Mouse (Mus musculus) midbrain, embryonic 11.5 days (tissue): ENCODE results near the gene Gm14403. TPM values are rescaled to one million over a fixed set of nuclear protein-coding genes. Genes with fewer than 3 reads are reported as not detected.
"Not testable (repeated sequence)": the region's sequence is repeated elsewhere in the genome, so short reads cannot be mapped to it uniquely, and the experiment has no call there.

Experiments
- ATAC-seq: fragments of 200-750 bp; cut with Nextera tagmentation; 2 replicates; pipeline ENCODE4 v1.8.0; 2017; ENCODE audit warnings: moderate TSS enrichment, moderate library complexity; ENCODE audit not compliant: low FRiP score
- DNase-seq: peaks from one replicate; pipeline ENCODE4 v3.0.0; 2015; ENCODE audit warnings: low spot score; ENCODE audit errors: missing footprints
- H3K27ac ChIP-seq: fragments of 300-500 bp; sonication (generic); 2 replicates; pipeline ENCODE4 v1.5.1; 2014; ENCODE audit warnings: low read depth, low read length
- H3K27me3 ChIP-seq: fragments of 300-500 bp; sonication (generic); 2 replicates; pipeline ENCODE4 v1.6.1; 2014; ENCODE audit warnings: mild to moderate bottlenecking, low read length, moderate library complexity, mixed read lengths; ENCODE audit not compliant: control insufficient read depth, insufficient read depth
- H3K36me3 ChIP-seq: fragments of 300-500 bp; sonication (generic); 2 replicates; pipeline ENCODE4 v1.6.1; 2014; ENCODE audit warnings: mild to moderate bottlenecking, low read length, moderate library complexity, mixed read lengths; ENCODE audit not compliant: control insufficient read depth, insufficient read depth
- H3K4me1 ChIP-seq: fragments of 300-500 bp; sonication (generic); 2 replicates; pipeline ENCODE4 v1.6.1; 2014; ENCODE audit warnings: low read length; ENCODE audit not compliant: control insufficient read depth, insufficient read depth
- H3K4me2 ChIP-seq: fragments of 300-500 bp; sonication (generic); 2 replicates; pipeline ENCODE4 v1.6.1; 2014; ENCODE audit warnings: mild to moderate bottlenecking, moderate library complexity
- H3K4me3 ChIP-seq: fragments of 300-500 bp; sonication (generic); 2 replicates; pipeline ENCODE4 v1.5.1; 2014; ENCODE audit warnings: low read depth, low read length
- H3K9ac ChIP-seq: fragments of 300-500 bp; sonication (generic); 2 replicates; pipeline ENCODE4 v1.6.1; 2014; ENCODE audit warnings: low read length
- H3K9me3 ChIP-seq: fragments of 300-500 bp; sonication (generic); 2 replicates; pipeline ENCODE4 v1.6.1; 2016; ENCODE audit warnings: low read length; ENCODE audit not compliant: control insufficient read depth
- WGBS: fragments of 180-500 bp; shearing (Covaris S2); extraction: QIAGEN DNeasy Blood & Tissue Kit; methylation state at CpG from one replicate; pipeline ENCODE4 v1.1.7; 2014; 5-methylcytosine and 5-hydroxymethylcytosine counted together
- polyA plus RNA-seq: library from polyadenylated mRNA; unstranded; fragments of >200 nt; fragmentation: Nextera tagmentation; extraction: Ambion mirVana; gene quantifications from 2 replicates; pipeline ENCODE4 v1.2.1, GENCODE M21; 2014

Gene Gm14403
- polyA plus RNA-seq, 1 experiment from 2014 or later = 6.1 TPM

DNA sequence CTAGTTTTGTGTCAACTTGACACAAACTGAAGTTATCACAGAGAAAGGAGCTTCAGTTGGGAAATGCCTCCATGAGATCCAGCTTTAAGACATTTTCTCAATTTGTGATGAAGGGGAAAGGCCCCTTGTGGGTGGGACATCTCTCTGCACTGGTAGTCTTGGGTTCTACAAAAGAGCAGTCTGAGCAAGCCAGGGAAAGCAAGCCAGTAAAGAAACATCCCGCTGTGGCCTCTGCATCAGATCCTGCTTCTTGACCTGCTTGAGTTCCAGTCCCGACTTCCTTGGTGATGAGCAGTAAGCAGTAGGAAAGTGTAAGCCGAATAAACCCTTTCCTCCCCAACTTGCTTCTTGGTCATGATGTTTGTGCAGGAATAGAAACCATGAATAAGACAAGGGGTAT, 14.0 kb downstream of the Gm14403 start:
- H3K9me3 ChIP-seq, H3K9ac ChIP-seq, ATAC-seq, H3K27ac ChIP-seq, H3K4me3 ChIP-seq, DNase-seq, H3K4me1 ChIP-seq, H3K27me3 ChIP-seq, H3K4me2 ChIP-seq, H3K36me3 ChIP-seq: not testable (repeated sequence)
- WGBS = 95% methylated on average over 3 of the region's 3 CpGs

GRCm38 (mm10) chr2:177513991-177514479, 16.0 kb downstream of the Gm14403 start:
- H3K4me2 ChIP-seq, H3K4me3 ChIP-seq, H3K9me3 ChIP-seq, H3K9ac ChIP-seq, H3K27me3 ChIP-seq, ATAC-seq, DNase-seq, H3K36me3 ChIP-seq, H3K4me1 ChIP-seq, H3K27ac ChIP-seq: not testable (repeated sequence)
- WGBS = 77% methylated on average over 4 of the region's 4 CpGs

DNA sequence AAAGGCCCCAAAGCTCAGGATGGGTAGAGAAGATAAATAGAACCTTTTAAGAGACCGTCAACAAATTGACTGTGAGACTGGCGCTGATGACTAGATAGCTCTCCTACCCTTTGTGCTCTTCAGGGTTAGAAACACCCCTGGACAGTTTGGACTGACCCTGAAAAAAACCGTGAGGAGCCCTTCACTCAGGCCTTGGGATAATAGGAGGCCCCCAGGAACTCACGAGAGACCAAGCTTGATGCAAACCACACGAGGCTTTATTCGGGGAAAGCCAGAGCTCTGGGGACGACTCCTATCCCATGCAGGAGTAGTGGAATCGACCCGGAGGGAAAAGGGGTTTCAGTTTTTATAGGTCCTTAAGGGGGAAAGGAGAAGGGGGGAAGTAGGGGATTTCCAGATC, 19.7 kb downstream of the Gm14403 start:
- not testable (repeated sequence) for H3K36me3 ChIP-seq, H3K27ac ChIP-seq, H3K4me3 ChIP-seq, ATAC-seq, H3K4me2 ChIP-seq, H3K27me3 ChIP-seq, DNase-seq, H3K4me1 ChIP-seq, H3K9ac ChIP-seq, H3K9me3 ChIP-seq
- 86% methylated on average over 9 of the region's 9 CpGs for WGBS

DNA sequence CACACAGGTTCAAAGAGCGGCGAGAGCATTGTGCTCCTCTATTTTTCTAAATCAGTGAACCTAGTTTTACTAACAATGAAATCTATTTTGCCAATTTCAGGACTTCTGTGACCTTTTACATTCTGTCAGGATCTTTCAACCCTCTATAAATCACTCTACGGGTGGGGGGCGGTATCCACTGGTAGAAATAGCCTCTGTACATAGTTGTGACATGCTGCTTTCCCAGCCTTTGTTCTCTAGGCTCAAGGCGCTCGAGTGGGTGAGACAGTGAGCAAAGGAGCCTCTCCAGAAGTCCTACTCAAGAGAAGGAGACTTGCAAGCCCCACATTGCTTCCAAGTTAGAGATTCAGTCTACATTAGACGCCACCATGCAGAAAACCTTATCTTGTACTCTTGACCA, 20.3 kb downstream of the Gm14403 start:
- 92% methylated on average over 7 of the region's 7 CpGs for WGBS

DNA sequence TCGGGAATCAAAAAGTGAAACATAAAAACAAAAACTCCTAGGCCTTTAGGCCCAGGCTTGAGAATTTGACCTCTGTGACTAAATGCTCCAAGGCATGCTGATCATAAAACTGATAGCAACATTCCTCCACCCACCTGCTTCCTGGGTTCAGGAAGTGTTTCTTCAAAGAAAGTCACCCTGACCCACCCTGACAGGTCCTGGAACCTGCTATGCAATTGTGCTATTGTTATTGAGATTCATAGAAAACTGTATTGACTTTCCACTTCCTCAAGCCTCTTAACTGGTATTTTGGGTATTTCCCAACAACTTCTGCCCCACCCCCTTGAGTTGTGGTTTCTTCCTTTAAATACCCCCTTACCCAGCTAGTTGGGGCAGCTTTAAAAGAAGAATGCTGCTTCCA, 20.9 kb downstream of the Gm14403 start:
- H3K27ac ChIP-seq, H3K36me3 ChIP-seq, ATAC-seq, H3K4me2 ChIP-seq, H3K9me3 ChIP-seq, H3K27me3 ChIP-seq, H3K4me3 ChIP-seq, DNase-seq, H3K9ac ChIP-seq, H3K4me1 ChIP-seq: not testable (repeated sequence)
- 86% methylated on average over 1 of the region's 1 CpGs for WGBS

More for the DNA sequence above, 20.3 kb downstream of the Gm14403 start:
- ATAC-seq, H3K27me3 ChIP-seq, H3K9ac ChIP-seq, H3K4me2 ChIP-seq, H3K36me3 ChIP-seq, DNase-seq, H3K4me1 ChIP-seq, H3K4me3 ChIP-seq, H3K9me3 ChIP-seq, H3K27ac ChIP-seq: not testable (repeated sequence)

GRCm38 (mm10) chr2:177520035-177520434, 22.0 kb downstream of the Gm14403 start:
- Histone ChIP-seq H3K36me3 (no peaks in the 10 kb centered on the region), H3K4me3 (no peak overlapping the region), H3K4me2 (no peak overlapping the region), H3K9me3 (peaks cover 3% of the 10 kb centered on the region; the same call in 1 of the 2 replicates), H3K27me3 (no peaks in the 10 kb centered on the region), H3K27ac (no peak overlapping the region), H3K9ac (no peak overlapping the region), H3K4me1 (no peaks in the 10 kb centered on the region)
- 86% methylated on average over 8 of the region's 8 CpGs for WGBS
- DNase-seq (peak; percentile 68), ATAC-seq (no peak)

GRCm38 (mm10) chr2:177523061-177523460, 25.0 kb downstream of the Gm14403 start:
- no peaks in the 10 kb centered on the region for H3K36me3 ChIP-seq
- no peak overlapping the region for H3K4me3 ChIP-seq
- ATAC-seq = no peak
- no peaks in the 10 kb centered on the region for H3K27me3 ChIP-seq
- no peaks in the 10 kb centered on the region for H3K4me1 ChIP-seq
- H3K27ac ChIP-seq = no peak overlapping the region
- no peak overlapping the region for H3K4me2 ChIP-seq
- no peak overlapping the region for H3K9ac ChIP-seq
- 90% methylated on average over 20 of the region's 20 CpGs for WGBS
- no peak for DNase-seq
- peaks cover 3% of the 10 kb centered on the region; the same call in 1 of the 2 replicates for H3K9me3 ChIP-seq

DNA sequence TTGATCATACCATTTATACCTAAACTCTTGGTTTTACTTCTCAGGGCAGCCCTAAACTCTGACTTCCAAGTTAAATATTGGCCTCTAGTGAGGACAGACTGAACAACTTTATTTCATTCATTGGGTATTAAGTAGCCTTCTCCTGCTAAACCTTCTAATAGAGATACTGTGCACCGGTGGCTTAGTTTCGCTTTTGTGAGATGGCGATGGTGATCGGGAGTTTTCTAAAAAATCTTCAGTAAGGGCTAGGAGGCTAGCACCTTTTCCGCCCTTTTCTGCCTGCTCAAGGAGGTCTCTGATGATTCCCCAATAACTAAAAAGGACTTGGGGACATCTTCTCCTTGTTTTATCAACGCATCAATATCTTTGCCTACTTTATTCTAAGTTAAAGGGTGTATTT, 25.7 kb downstream of the Gm14403 start:
- H3K4me3 ChIP-seq, H3K9me3 ChIP-seq, H3K27me3 ChIP-seq, H3K4me1 ChIP-seq, DNase-seq, H3K4me2 ChIP-seq, H3K36me3 ChIP-seq, H3K27ac ChIP-seq, H3K9ac ChIP-seq, ATAC-seq: not testable (repeated sequence)
- WGBS = 90% methylated on average over 6 of the region's 6 CpGs

DNA sequence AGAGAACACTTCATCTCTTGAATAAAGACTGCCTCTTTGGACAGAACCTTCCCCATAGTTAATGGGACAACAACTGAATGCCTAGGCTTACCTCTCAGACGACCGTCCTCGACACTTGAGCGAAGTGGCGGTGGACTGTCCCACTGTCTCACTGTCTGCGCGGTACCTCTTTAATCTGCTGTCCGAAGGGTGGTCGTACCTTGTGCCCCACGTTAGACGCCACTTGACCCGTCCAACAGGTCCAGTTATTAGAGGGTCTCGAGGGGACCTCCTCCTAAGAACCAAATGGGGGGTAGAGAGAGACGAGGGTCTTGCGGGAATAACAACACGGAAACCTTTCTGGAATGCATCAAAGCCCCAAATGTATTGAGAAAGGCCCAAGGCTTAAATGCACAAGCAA, 26.2 kb downstream of the Gm14403 start:
- H3K4me3 ChIP-seq, H3K36me3 ChIP-seq, H3K27ac ChIP-seq, H3K27me3 ChIP-seq, H3K4me2 ChIP-seq, DNase-seq, ATAC-seq, H3K9me3 ChIP-seq, H3K9ac ChIP-seq, H3K4me1 ChIP-seq: not testable (repeated sequence)
- 93% methylated on average over 16 of the region's 16 CpGs for WGBS
